Mouse (Mus musculus) MEL (cell line): ENCODE data around the gene Nxnl1. TPM values are rescaled to one million over a fixed set of nuclear protein-coding genes. Genes with fewer than 3 reads are reported as not detected.

ENCODE experiments used
- DNase-seq: peaks from one replicate; pipeline ENCODE4 v3.0.0; 2011; ENCODE audit warnings: low read depth, low spot score
- H3K27ac ChIP-seq: 2 replicates; pipeline ENCODE4 v1.5.1; 2012; ENCODE audit warnings: low read depth, mild to moderate bottlenecking, control low read depth, low read length, moderate library complexity; ENCODE audit not compliant: control insufficient read depth
- H3K27me3 ChIP-seq, 2 experiments: fragments of 150-350 bp in 1 of 2; sonication (generic) in 1 of 2; 2 replicates each; pipeline ENCODE4 v1.6.1; 2012; ENCODE audit warnings: low read length in 2 of 2, mild to moderate bottlenecking in 2 of 2, improper control_type of control experiment in 1 of 2, moderate library complexity in 1 of 2; ENCODE audit not compliant: insufficient read depth in 2 of 2, control insufficient read depth in 1 of 2
- H3K36me3 ChIP-seq, 2 experiments: 2 replicates each; pipeline ENCODE4 v1.6.1; 2012 to 2014; ENCODE audit warnings: low read length in 2 of 2, improper control_type of control experiment in 1 of 2, inconsistent platforms in 1 of 2, mild to moderate bottlenecking in 1 of 2; ENCODE audit not compliant: insufficient read depth in 2 of 2, control insufficient read depth in 1 of 2
- H3K4me1 ChIP-seq, 2 experiments: fragments of 150-350 bp in 1 of 2; sonication (generic) in 1 of 2; 2 replicates each; pipeline ENCODE4 v1.6.1; 2012; ENCODE audit warnings: low read length in 2 of 2, improper control_type of control experiment in 1 of 2, mild to moderate bottlenecking in 1 of 2; ENCODE audit not compliant: insufficient read depth in 2 of 2, control insufficient read depth in 1 of 2
- H3K4me3 ChIP-seq, 2 experiments: fragments of 150-350 bp in 1 of 2; sonication (generic) in 1 of 2; 2 replicates each; pipeline ENCODE4 v1.5.1; 2012; ENCODE audit warnings: low read depth in 2 of 2, low read length in 2 of 2, mild to moderate bottlenecking in 2 of 2, moderate library complexity in 2 of 2, control low read depth in 1 of 2, improper control_type of control experiment in 1 of 2; ENCODE audit not compliant: control insufficient read depth in 1 of 2, insufficient read depth in 1 of 2
- H3K79me2 ChIP-seq: 2 replicates; pipeline ENCODE4 v1.6.1; 2012; ENCODE audit warnings: mild to moderate bottlenecking, low read length, moderate library complexity; ENCODE audit not compliant: control insufficient read depth, poor library complexity, insufficient read depth
- H3K9ac ChIP-seq: 2 replicates; pipeline ENCODE4 v1.6.1; 2012; ENCODE audit warnings: low read depth, mild to moderate bottlenecking, control low read depth, low read length, moderate library complexity; ENCODE audit not compliant: control insufficient read depth, poor library complexity, severe bottlenecking
- H3K9me3 ChIP-seq: fragments of 150-350 bp; sonication (generic); replicated peaks from 2 replicates; pipeline ENCODE4 v1.6.1; 2012; ENCODE audit warnings: mild to moderate bottlenecking, low read length, improper control_type of control experiment, moderate library complexity; ENCODE audit not compliant: insufficient read depth
- CTCF ChIP-seq, 3 experiments: IDR thresholded peaks in 2 of 3; conservative IDR thresholded peaks in 1 of 3; 2 replicates each; pipeline ENCODE4 v1.5.1; 2011 to 2012; ENCODE audit warnings: low read length in 3 of 3, low read depth in 2 of 3, mild to moderate bottlenecking in 2 of 3, improper control_type of control experiment in 1 of 3, inconsistent platforms in 1 of 3, mixed read lengths in 1 of 3, moderate library complexity in 1 of 3; ENCODE audit not compliant: control insufficient read depth in 1 of 3, insufficient read depth in 1 of 3, poor library complexity in 1 of 3, severe bottlenecking in 1 of 3
- EP300 ChIP-seq, 2 experiments: IDR thresholded peaks; 2 replicates each; pipeline ENCODE4 v1.6.1; 2011; ENCODE audit warnings: improper control_type of control experiment in 2 of 2, low read length in 2 of 2, low read depth in 1 of 2, mild to moderate bottlenecking in 1 of 2
- ETS1 ChIP-seq: IDR thresholded peaks from 2 replicates; pipeline ENCODE4 v1.6.1; 2012; ENCODE audit warnings: low read depth, mild to moderate bottlenecking, inconsistent platforms, low read length, improper control_type of control experiment, moderate library complexity
- GATA1 ChIP-seq: IDR thresholded peaks from 2 replicates; pipeline ENCODE4 v1.6.1; 2011; ENCODE audit warnings: low read depth, low read length, improper control_type of control experiment
- JUND ChIP-seq: IDR thresholded peaks from 2 replicates; pipeline ENCODE4 v1.6.1; 2011; ENCODE audit warnings: low read depth, mild to moderate bottlenecking, improper control_type of control experiment, low read length
- MXI1 ChIP-seq: IDR thresholded peaks from 2 replicates; pipeline ENCODE4 v1.6.1; 2011; ENCODE audit warnings: mild to moderate bottlenecking, low read depth, low read length, improper control_type of control experiment
- MYB ChIP-seq: IDR thresholded peaks from 2 replicates; pipeline ENCODE4 v1.6.1; 2011; ENCODE audit warnings: mild to moderate bottlenecking, low read depth, low read length, improper control_type of control experiment
- NRF1 ChIP-seq: IDR thresholded peaks from 2 replicates; pipeline ENCODE4 v1.6.1; 2014; ENCODE audit warnings: low read depth, mild to moderate bottlenecking, inconsistent platforms, low read length, improper control_type of control experiment, moderate library complexity; ENCODE audit not compliant: poor library complexity, insufficient read depth, severe bottlenecking
- POLR2AphosphoS5 ChIP-seq: IDR thresholded peaks from 2 replicates; pipeline ENCODE4 v1.6.1; 2012; ENCODE audit warnings: low read depth, borderline replicate concordance, mild to moderate bottlenecking, inconsistent platforms, low read length, moderate library complexity, mixed read lengths
- RCOR1 ChIP-seq: IDR thresholded peaks from 2 replicates; pipeline ENCODE4 v1.6.1; 2012; ENCODE audit warnings: low read depth, mild to moderate bottlenecking, inconsistent platforms, low read length, improper control_type of control experiment
- SIN3A ChIP-seq: IDR thresholded peaks from 2 replicates; pipeline ENCODE4 v1.6.1; 2012; ENCODE audit warnings: low read length, improper control_type of control experiment, inconsistent platforms
- TAL1 ChIP-seq: IDR thresholded peaks from 2 replicates; pipeline ENCODE4 v1.6.1; 2012; ENCODE audit warnings: mild to moderate bottlenecking, inconsistent platforms, low read length, moderate library complexity, mixed read lengths
- TBP ChIP-seq: IDR thresholded peaks from 2 replicates; pipeline ENCODE4 v1.8.0; 2011; ENCODE audit warnings: low read depth, low read length, improper control_type of control experiment
- TCF12 ChIP-seq: IDR thresholded peaks from 2 replicates; pipeline ENCODE4 v1.6.1; 2014; ENCODE audit warnings: low read depth, mild to moderate bottlenecking, inconsistent platforms, low read length, improper control_type of control experiment, moderate library complexity
- UBTF ChIP-seq: IDR thresholded peaks from 2 replicates; pipeline ENCODE4 v1.6.1; 2012; ENCODE audit warnings: low read depth, mild to moderate bottlenecking, inconsistent platforms, low read length, improper control_type of control experiment, moderate library complexity, borderline replicate concordance; ENCODE audit not compliant: insufficient read depth
- USF1 ChIP-seq: IDR thresholded peaks from 2 replicates; pipeline ENCODE4 v1.6.1; 2014; ENCODE audit warnings: low read depth, mild to moderate bottlenecking, inconsistent platforms, low read length, improper control_type of control experiment, moderate library complexity
- ZC3H11A ChIP-seq: IDR thresholded peaks from 2 replicates; pipeline ENCODE4 v1.6.1; 2012; ENCODE audit warnings: low read depth, mild to moderate bottlenecking, inconsistent platforms, low read length, improper control_type of control experiment
- polyA plus RNA-seq, 2 experiments: library from polyadenylated mRNA; stranded (reverse) in 1 of 2; unstranded in 1 of 2; fragments of >175 nt in 1 of 2; fragments of >200 nt in 1 of 2; gene quantifications; 2 replicates each; pipeline versions ENCODE4 v1.2.1 to v1.2.4; 2012; ENCODE audit warnings: low replicate concordance in 2 of 2, low read depth in 1 of 2; ENCODE audit not compliant: insufficient read length in 2 of 2, insufficient read depth in 1 of 2, missing spikeins in 1 of 2
- total RNA-seq: library from RNA; depleted of rRNA; stranded (reverse); fragments of 300-350 nt; gene quantifications from 2 replicates; pipeline ENCODE4 v1.2.3, GENCODE M21; 2012

Nxnl1 gene
- total and polyA plus RNA-seq, 3 experiments = 0.04 to 1.2 TPM; not detected in 1

DNA sequence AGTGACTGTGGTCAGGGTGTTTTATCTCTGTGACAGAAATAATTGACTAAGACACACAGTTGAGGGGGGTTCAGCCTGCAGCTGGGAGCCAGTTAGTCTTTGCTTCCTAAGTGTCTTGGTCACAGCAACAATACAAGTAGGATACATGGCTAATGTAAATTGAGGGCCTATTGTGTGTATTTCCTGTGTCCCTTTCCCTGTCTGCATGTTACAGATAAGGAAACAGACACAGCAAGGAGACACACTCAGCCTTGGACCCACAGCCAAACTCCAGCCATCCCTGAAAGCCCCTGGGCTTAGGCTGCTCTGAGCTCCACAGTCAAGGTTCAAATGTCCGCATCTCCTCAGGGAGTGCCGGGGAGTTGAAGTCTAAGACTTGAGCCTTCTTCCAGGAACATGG is 11.8 kb downstream of the Nxnl1 start:
- Histone ChIP-seq H3K27me3 (no peaks in the 10 kb centered on the region), H3K4me3 (no peak overlapping the region), H3K36me3 (peaks cover 0 to 11% of the 10 kb centered on the region in 2 experiments; a peak in 2 of 4 replicates), H3K9ac (no peak overlapping the region), H3K79me2 (no peaks in the 10 kb centered on the region), H3K4me1 (peaks cover 6 to 29% of the 10 kb centered on the region in 2 experiments), H3K9me3 (no peaks in the 10 kb centered on the region)
- DNase-seq = peak; percentile 46
- TF ChIP-seq TCF12 (0 out of 2 replicates have a peak, but pooled peaks have one; percentile 6), MXI1 (0 out of 2 replicates have a peak, but pooled peaks have one; percentile 10), TAL1 (peak; percentile 82), ZC3H11A (no peak), USF1 (no peak), GATA1 (peak; percentile 21; the same call in 1 of the 2 replicates), ETS1 (0 out of 2 replicates have a peak, but pooled peaks have one; percentile 7), EP300 (IDR thresholded peaks at IDR 0.05; ENCODE audit: low read depth in 1 of 2, low read length in 2 of 2) (0 out of 4 replicates have a peak, but pooled peaks of 1 of the 2 experiments have one; percentile 13), SIN3A (no peak; the same call in 1 of the 2 replicates), RCOR1 (no peak)
- TF ChIP-seq, all 39 proteins: peak for 6
- peak overlapping the region; percentile 38 for H3K27ac ChIP-seq

DNA sequence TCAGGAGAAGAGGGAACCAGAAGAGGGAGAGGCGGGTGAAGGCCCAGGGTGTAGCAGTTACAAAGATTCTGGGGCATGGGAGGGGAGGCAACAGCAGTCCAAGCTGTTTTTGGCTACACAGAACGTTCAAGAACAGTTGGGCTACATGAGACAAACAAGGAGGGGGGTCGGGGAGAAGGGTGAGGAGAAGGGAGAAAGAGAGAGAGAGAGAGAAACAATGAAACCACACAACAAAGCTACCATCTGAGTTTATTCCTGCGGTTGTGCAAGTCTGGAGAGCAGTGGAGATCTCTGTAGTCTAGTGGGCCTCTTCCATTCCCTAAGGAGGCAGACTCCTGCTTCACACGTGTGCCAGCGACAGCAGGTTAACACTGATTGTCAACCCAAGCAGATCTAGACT is 12.4 kb downstream of the Nxnl1 start:
- H3K9me3 ChIP-seq = no peaks in the 10 kb centered on the region
- H3K79me2 ChIP-seq = no peaks in the 10 kb centered on the region
- H3K36me3 ChIP-seq = peaks cover 0 to 11% of the 10 kb centered on the region in 2 experiments; a peak in 2 of 4 replicates
- TF ChIP-seq TCF12 = no peak
- TF ChIP-seq JUND = peak; percentile 90; the same call in 1 of the 2 replicates
- H3K27me3 ChIP-seq = no peaks in the 10 kb centered on the region
- H3K4me1 ChIP-seq = peaks cover 5 to 27% of the 10 kb centered on the region in 2 experiments
- no peak for DNase-seq
- peak overlapping the region; percentile 38 for H3K27ac ChIP-seq
- H3K4me3 ChIP-seq = no peak overlapping the region
- no peak overlapping the region for H3K9ac ChIP-seq

GRCm38 (mm10) chr8:71552770-71553169 is 13.6 kb downstream of the Nxnl1 start:
- Histone ChIP-seq H3K4me3 (no peak overlapping the region), H3K27me3 (no peaks in the 10 kb centered on the region), H3K9me3 (no peaks in the 10 kb centered on the region), H3K27ac (no peak overlapping the region), H3K36me3 (peaks cover 0 to 8% of the 10 kb centered on the region in 2 experiments; a peak in 2 of 4 replicates), H3K9ac (no peak overlapping the region), H3K4me1 (peaks cover 5 to 23% of the 10 kb centered on the region in 2 experiments), H3K79me2 (no peaks in the 10 kb centered on the region)
- TF ChIP-seq POLR2AphosphoS5 = no peak
- TF ChIP-seq ZC3H11A = no peak
- no peak for TF ChIP-seq MYB
- no peak for TF ChIP-seq TCF12
- TF ChIP-seq CTCF (IDR thresholded peaks at IDR 0.05 in 2 of 3, conservative IDR thresholded peaks at IDR 0.05 in 1 of 3; ENCODE audit: control insufficient read depth in 1 of 3, insufficient read depth in 1 of 3, low read depth in 2 of 3, low read length in 3 of 3, poor library complexity in 1 of 3, severe bottlenecking in 1 of 3) = no peak
- no peak for TF ChIP-seq RCOR1
- TF ChIP-seq NRF1 = no peak
- TF ChIP-seq UBTF = no peak
- TF ChIP-seq TBP = no peak
- no peak for TF ChIP-seq TAL1
- no peak for TF ChIP-seq JUND
- no peak for DNase-seq
